Comparison of ENCODE assay signal across 10 mouse cellular contexts in the genomic region with DNA sequence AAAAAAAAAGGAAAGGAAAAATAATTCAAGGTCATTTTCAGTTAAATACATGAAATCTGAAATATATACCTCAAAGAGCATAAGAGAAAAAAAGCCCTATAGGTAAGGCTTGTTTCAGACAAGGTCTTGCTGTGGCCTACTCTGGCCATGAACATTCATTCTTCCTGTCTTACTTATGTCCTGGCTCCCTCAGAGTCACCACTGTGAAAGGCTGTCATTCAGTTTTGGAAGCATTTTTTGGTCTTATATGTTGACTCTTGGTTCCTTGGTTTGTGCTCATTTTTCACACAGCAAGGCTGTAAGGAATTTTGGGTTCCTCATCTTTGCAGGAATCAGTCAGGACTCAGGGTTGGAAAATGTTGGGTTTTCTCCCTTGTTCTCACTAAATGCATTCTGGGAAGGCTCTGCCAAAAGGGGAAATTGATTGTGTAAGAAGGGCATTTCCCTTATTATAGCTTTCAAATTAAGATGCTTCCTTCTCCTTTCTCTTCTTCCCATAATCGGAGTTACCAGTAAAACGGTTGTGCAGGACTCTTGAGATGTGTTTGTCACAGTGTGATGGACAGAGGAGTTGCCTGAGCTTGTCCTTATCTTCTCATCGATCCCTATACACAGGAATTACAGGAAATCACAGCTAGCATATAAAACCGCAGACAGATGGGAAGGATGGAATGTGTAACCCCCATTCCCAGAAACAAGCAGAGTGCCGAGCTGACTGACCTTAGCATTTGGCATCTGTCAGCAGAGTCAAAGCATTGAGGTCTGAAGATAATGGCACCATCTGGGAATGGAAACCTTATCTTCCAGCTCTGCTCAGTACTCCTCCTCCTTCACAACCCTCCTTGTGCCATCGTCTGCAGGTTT. TPM values are rescaled to one million over a fixed set of nuclear protein-coding genes. Genes with fewer than 3 reads are reported as not detected.
DNase-seq lines count a peak whose midpoint lies in the region; ATAC-seq and TF ChIP-seq lines count a peak whose summit lies in the region.
"Had no signal": no experiment of that assay in that cellular context is flagged by ENCODE, and none has a peak within 500 bp of the region (broad histone marks: within the 10 kb centered on the region; RNA-seq: fewer than 3 reads in every experiment).

No protein-coding gene starts in this region.

- no peak overlapping the region for H3K9ac ChIP-seq in heart, embryonic 14.5 days (ENCODE audit: low read length)

- intact Hi-C loops in heart, postnatal 14 days (cut with DNase I), result no loop called here
- intact Hi-C loops in gastrocnemius, postnatal 14 days (cut with DNase I; ENCODE audit: low total_unique reads), result no loop called here

- H3K27me3 ChIP-seq in heart, embryonic 14.5 days (ENCODE audit: control insufficient read depth, insufficient read depth, low read length), result no peaks in the 10 kb centered on the region
- H3K27me3 ChIP-seq: Patski had no signal

- H3K9me3 ChIP-seq in heart, embryonic 14.5 days (ENCODE audit: control insufficient read depth, low read length), result no peaks in the 10 kb centered on the region

- 18% methylated on average over 6 of the region's 6 CpGs for WGBS in heart, embryonic 14.5 days
- whole genome bisulfite sequencing in bone marrow, adult 2 months, result 7% methylated on average over 6 of the region's 6 CpGs

- TF ChIP-seq CTCF in bone marrow, adult 2 months (IDR thresholded peaks at IDR 0.05; ENCODE audit: control insufficient read depth, insufficient read depth, low read length), result no peak

- ATAC-seq in heart, embryonic 14.5 days (ENCODE audit: insufficient number of reproducible peaks, insufficient read depth, low FRiP score, low read depth), result no peak
- peak; percentile 61 for ATAC-seq in granulocyte monocyte progenitor cell, adult 5-6 weeks (replicated peaks; ENCODE audit: poor library complexity, severe bottlenecking)
- peak; percentile 38 for ATAC-seq in megakaryocyte progenitor cell, adult 5-6 weeks (replicated peaks; ENCODE audit: poor library complexity)
- ATAC-seq: inflammation-experienced regulatory T-cells, adult 6 months; Patski had no signal

- peak; percentile 9; the same call in 1 of the 2 replicates for TF ChIP-seq POLR2A in bone marrow, adult 2 months (IDR thresholded peaks at IDR 0.05; ENCODE audit: borderline replicate concordance, control insufficient read depth, low read depth, low read length)

- no peak for DNase-seq in heart, postnatal 14 days
- DNase-seq in kidney, postnatal 25 days, result no peak
- DNase-seq in urinary bladder, adult 18-20 months (ENCODE audit: low spot score in 2 of 2), result no peak
- DNase-seq in gastrocnemius, postnatal 14 days, result no peak

- H3K4me1 ChIP-seq in heart, embryonic 14.5 days (ENCODE audit: control insufficient read depth in 2 of 2, insufficient read depth in 2 of 2, low read length in 2 of 2), result peaks cover 17 to 69% of the 10 kb centered on the region in 2 experiments
- H3K4me1 ChIP-seq in bone marrow, adult 2 months (ENCODE audit: control insufficient read depth, insufficient read depth, low read length), result peaks cover 9% of the 10 kb centered on the region

- H3K4me2 ChIP-seq in heart, embryonic 14.5 days (ENCODE audit: low read length), result no peak overlapping the region; the same call in 1 of the 2 replicates

- peak overlapping the region; percentile 19 to 20; a peak in 2 of 4 replicates for H3K27ac ChIP-seq in heart, embryonic 14.5 days (replicated peaks in 1 of 2; ENCODE audit: control insufficient read depth in 1 of 2, insufficient read depth in 1 of 2, low read depth in 2 of 2, low read length in 2 of 2)
- H3K27ac ChIP-seq in bone marrow, adult 2 months (ENCODE audit: control insufficient read depth, insufficient read depth, low read depth, low read length, poor library complexity), result peak overlapping the region; percentile 24; the same call in 1 of the 2 replicates

- H3K4me3 ChIP-seq in heart, embryonic 14.5 days (ENCODE audit: control insufficient read depth in 1 of 2, insufficient read depth in 1 of 2, low read depth in 1 of 2, low read length in 2 of 2), result no peak overlapping the region
- no peak overlapping the region for H3K4me3 ChIP-seq in bone marrow, adult 2 months (replicated peaks; ENCODE audit: control insufficient read depth, low read depth, low read length)

- H3K36me3 ChIP-seq in heart, embryonic 14.5 days (ENCODE audit: control insufficient read depth, insufficient read depth, low read length), result no peaks in the 10 kb centered on the region

RNA-seq across cellular contexts. Expression of a gene that starts 21.6 kb away (rescaled TPM):
- polyA plus RNA-seq in heart, embryonic 14.5 days (2014; fragmentation: Nextera tagmentation; extraction: Ambion mirVana), result 22.3 and 22.5 TPM in 2 replicates
- 10 to 100 TPM; 63.4 to 66.2 TPM for total RNA-seq in heart, postnatal 14 days (2021)
- polyA plus RNA-seq in bone marrow, adult 2 months (2011; ENCODE audit: insufficient read depth, insufficient read length, low replicate concordance, missing spikeins), result 10.0 and 17.3 TPM in 2 replicates
- total RNA-seq in granulocyte monocyte progenitor cell, adult 5-6 weeks (2014; fragmentation: Nextera tagmentation), result 21.7 and 22.0 TPM in 2 replicates
- 14.0 and 16.4 TPM in 2 replicates for total RNA-seq in granulocyte monocyte progenitor cell, adult 5-6 weeks (2017)
- 12.8 and 14.5 TPM in 2 replicates for total RNA-seq in megakaryocyte progenitor cell, adult 5-6 weeks (2015)
- 15.9 and 19.4 TPM in 2 replicates for total RNA-seq in megakaryocyte progenitor cell, adult 5-6 weeks (2017)
- total RNA-seq in gastrocnemius, postnatal 14 days (2021), result 10 to 100 TPM; 27.8 to 28.7 TPM

RNA-seq across cellular contexts. Expression of a gene that starts 51.4 kb away (rescaled TPM):
- polyA plus RNA-seq in heart, embryonic 14.5 days (2014; fragmentation: Nextera tagmentation; extraction: Ambion mirVana), result not detected in 2 replicates
- under 1 TPM in 1 of 2 experiments, not detected in 1; 0.07 TPM for total RNA-seq in heart, postnatal 14 days (2021)
- not detected in 2 replicates for polyA plus RNA-seq in bone marrow, adult 2 months (2011; ENCODE audit: insufficient read depth, insufficient read length, low replicate concordance, missing spikeins)
- total RNA-seq in granulocyte monocyte progenitor cell, adult 5-6 weeks (2014; fragmentation: Nextera tagmentation), result 0.56 TPM in 1 of 2 replicates, not detected in the other
- not detected in 2 replicates for total RNA-seq in granulocyte monocyte progenitor cell, adult 5-6 weeks (2017)
- not detected in 2 replicates for total RNA-seq in megakaryocyte progenitor cell, adult 5-6 weeks (2015)
- total RNA-seq in megakaryocyte progenitor cell, adult 5-6 weeks (2017), result 0.12 TPM in 1 of 2 replicates, not detected in the other
- under 1 TPM in 1 of 2 experiments, not detected in 1; 0.07 TPM for total RNA-seq in gastrocnemius, postnatal 14 days (2021)
- polyA plus RNA-seq: inflammation-experienced regulatory T-cells, adult 6 months had no signal
